Mouse (Mus musculus) spleen, adult 2 months (tissue): ENCODE data around the gene Zdhhc16. TPM values are rescaled to one million over a fixed set of nuclear protein-coding genes. Genes with fewer than 3 reads are reported as not detected.

Source experiments
- DNase-seq, 2 experiments: peaks; one replicate each; pipeline versions ENCODE4 v3.0.0 to v3.0.0-alpha.2; 2012 to 2021; ENCODE audit warnings: low spot score in 2 of 2, low read depth in 1 of 2
- H3K27ac ChIP-seq: fragments of 200-500 bp; 2 replicates; pipeline ENCODE4 v1.5.1; 2012; ENCODE audit warnings: low read length, inconsistent platforms; ENCODE audit not compliant: insufficient read depth
- H3K27me3 ChIP-seq: fragments of 200-500 bp; 2 replicates; pipeline ENCODE4 v1.6.1; 2012; ENCODE audit warnings: mild to moderate bottlenecking, moderate library complexity, low read length, inconsistent platforms; ENCODE audit not compliant: control insufficient read depth, insufficient read depth
- H3K36me3 ChIP-seq: fragments of 200-500 bp; 2 replicates; pipeline ENCODE4 v1.6.1; 2012; ENCODE audit warnings: mild to moderate bottlenecking, low read length, inconsistent platforms; ENCODE audit not compliant: control insufficient read depth, insufficient read depth
- H3K4me1 ChIP-seq: fragments of 200-500 bp; 2 replicates; pipeline ENCODE4 v1.6.1; 2011; ENCODE audit warnings: inconsistent platforms; ENCODE audit not compliant: control insufficient read depth, insufficient read depth, insufficient read length
- H3K4me3 ChIP-seq: fragments of 200-500 bp; 2 replicates; pipeline ENCODE4 v1.5.1; 2011; ENCODE audit warnings: mild to moderate bottlenecking, inconsistent platforms; ENCODE audit not compliant: insufficient read depth, insufficient read length; ENCODE audit errors: extremely low read depth
- CTCF ChIP-seq: fragments of 200-500 bp; IDR thresholded peaks from 2 replicates; pipeline ENCODE4 v1.5.1; 2011; ENCODE audit warnings: mild to moderate bottlenecking, inconsistent platforms; ENCODE audit not compliant: insufficient read depth, insufficient read length, insufficient replicate concordance; ENCODE audit errors: extremely low read depth
- POLR2A ChIP-seq: fragments of 200-500 bp; IDR thresholded peaks from 2 replicates; pipeline ENCODE4 v1.6.1; 2011; ENCODE audit warnings: low read depth, low read length, inconsistent platforms
- WGBS: fragments of 180-500 bp; shearing (Covaris S2); methylation state at CpG from one replicate; pipeline ENCODE4 v1.1.7; 2018; 5-methylcytosine and 5-hydroxymethylcytosine counted together
- polyA plus RNA-seq: library from polyadenylated mRNA; depleted of rRNA; stranded (reverse); fragments of >200 nt; gene quantifications from 2 replicates; pipeline ENCODE4 v1.2.3, GENCODE M21; 2012

Zdhhc16 gene
- polyA plus RNA-seq, 1 experiment = 68.0 TPM

DNA sequence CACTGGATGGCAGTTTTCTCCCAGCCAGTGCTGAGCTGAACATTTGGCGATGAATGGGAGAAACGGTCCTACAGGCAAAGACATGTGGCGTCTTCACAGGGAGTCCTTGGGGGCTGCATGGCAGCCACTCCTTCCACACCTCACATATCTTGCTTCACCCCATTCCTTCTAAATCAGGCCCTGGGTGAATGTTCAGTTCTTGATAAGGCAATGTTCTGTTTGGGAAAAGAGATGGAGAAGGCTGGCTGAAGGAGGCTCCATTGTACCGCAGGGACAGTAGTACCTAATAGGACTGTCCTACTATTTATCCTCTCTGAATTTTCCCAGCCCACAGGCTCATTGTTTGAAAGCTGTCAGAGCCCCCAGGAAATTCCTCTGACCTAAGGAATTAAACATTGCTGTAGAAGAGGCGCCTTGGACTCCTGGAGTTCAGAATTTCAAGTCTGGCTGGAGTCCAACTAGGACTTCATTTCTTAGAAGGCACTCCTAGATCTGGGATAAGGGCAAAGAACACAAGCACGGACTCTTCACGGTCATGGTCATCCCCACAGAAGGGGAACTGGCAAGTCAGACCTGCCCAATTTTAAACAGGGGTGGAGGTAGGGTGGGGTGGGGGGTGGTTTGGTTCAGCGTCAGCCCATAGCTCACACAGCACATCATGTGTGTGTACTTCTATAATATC lies 26.1 kb upstream of the Zdhhc16 start:
- Histone ChIP-seq H3K4me3 (no peak overlapping the region), H3K27ac (no peak overlapping the region)
- WGBS = 70% methylated on average over 8 of the region's 8 CpGs

DNA sequence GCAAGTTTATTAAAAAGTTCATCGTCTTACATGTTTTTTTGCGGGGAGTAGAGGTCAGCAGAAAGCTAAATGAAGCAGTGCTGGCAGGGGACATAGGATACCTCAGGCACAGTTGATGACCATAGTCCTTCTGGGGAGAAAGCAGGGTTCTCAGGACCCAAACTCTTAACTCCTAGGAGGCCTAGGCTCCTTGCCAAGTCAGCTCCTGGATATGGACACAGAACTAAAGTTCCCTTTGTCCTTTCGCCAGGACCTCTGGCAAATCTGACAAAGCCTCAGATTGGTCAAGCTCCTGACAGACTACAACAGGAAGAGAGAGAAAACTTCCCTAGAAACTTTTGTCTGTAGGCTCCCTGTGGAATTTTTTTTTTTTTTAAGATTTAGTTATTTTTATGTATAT lies 24.5 kb upstream of the Zdhhc16 start:
- DNase-seq = no peak
- Histone ChIP-seq H3K4me3 (no peak overlapping the region), H3K36me3 (no peaks in the 10 kb centered on the region), H3K4me1 (peaks cover 2% of the 10 kb centered on the region; the same call in 1 of the 2 replicates), H3K27ac (no peak overlapping the region), H3K27me3 (no peaks in the 10 kb centered on the region)
- WGBS = 97% methylated on average over 3 of the region's 3 CpGs
- no peak for TF ChIP-seq POLR2A
- TF ChIP-seq CTCF = no peak

More for the DNA sequence above, 26.1 kb upstream of the Zdhhc16 start:
- no peak for DNase-seq
- Histone ChIP-seq H3K27me3 (no peaks in the 10 kb centered on the region), H3K4me1 (no peaks in the 10 kb centered on the region), H3K36me3 (no peaks in the 10 kb centered on the region)
- TF ChIP-seq POLR2A = no peak
- no peak for TF ChIP-seq CTCF

DNA sequence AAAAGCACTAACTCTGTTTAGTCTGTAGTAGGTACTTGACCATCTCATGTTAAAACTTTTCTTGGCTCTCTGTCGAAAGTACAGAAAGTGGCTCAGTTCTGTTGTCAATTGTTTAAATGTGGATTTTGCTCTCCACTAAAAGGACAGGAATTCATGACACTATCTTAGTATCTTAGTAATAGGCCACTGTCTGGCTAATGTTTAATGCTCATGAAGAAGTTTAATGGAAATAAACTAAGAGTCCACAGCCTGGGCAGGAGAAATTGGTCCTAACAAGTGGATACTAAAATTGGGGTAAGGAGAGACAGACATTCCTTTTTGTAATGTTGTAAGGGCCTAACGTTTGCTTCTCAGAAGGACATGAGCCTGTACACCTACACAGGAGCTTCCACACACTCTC lies 22.9 kb upstream of the Zdhhc16 start:
- Histone ChIP-seq H3K27ac (no peak overlapping the region), H3K4me1 (peaks cover 2% of the 10 kb centered on the region; the same call in 1 of the 2 replicates), H3K27me3 (no peaks in the 10 kb centered on the region), H3K36me3 (no peaks in the 10 kb centered on the region; the same call in 1 of the 2 replicates), H3K4me3 (no peak overlapping the region)
- 90% methylated on average over 2 of the region's 2 CpGs for WGBS
- no peak for TF ChIP-seq CTCF
- no peak for TF ChIP-seq POLR2A
- no peak for DNase-seq

- 3% methylated on average over 54 of the region's 54 CpGs for WGBS
- Histone ChIP-seq H3K36me3 (peaks cover 5% of the 10 kb centered on the region), H3K27ac (peak within 1 kb of the TSS; percentile 82), H3K4me3 (peak within 1 kb of the TSS; percentile 70), H3K4me1 (peaks cover 2% of the 10 kb centered on the region; the same call in 1 of the 2 replicates), H3K27me3 (no peaks in the 10 kb centered on the region)
- peak; percentile 94 to 97 for DNase-seq
- TF ChIP-seq CTCF = no peak
- TF ChIP-seq POLR2A = peak; percentile 84
Measured at GRCm38 (mm10) chr19:41911178-41912073, 21.9 kb upstream of the Zdhhc16 start, which contains the start of gene Pgam1. TSS of gene Pgam1 (plus strand) at chr19:41911923.

GRCm38 (mm10) chr19:41912121-41913080 lies 20.9 kb upstream of the Zdhhc16 start:
- TF ChIP-seq CTCF (no peak), POLR2A (no peak)
- H3K27me3 ChIP-seq = no peaks in the 10 kb centered on the region
- H3K4me3 ChIP-seq = peak overlapping the region; percentile 70
- 1% methylated on average over 53 of the region's 53 CpGs for whole genome bisulfite sequencing
- DNase-seq = peak in 1 of 2 experiments; percentile 42
- H3K4me1 ChIP-seq = peaks cover 2% of the 10 kb centered on the region; the same call in 1 of the 2 replicates
- H3K36me3 ChIP-seq = peaks cover 11% of the 10 kb centered on the region
- peak overlapping the region; percentile 74 for H3K27ac ChIP-seq
